Mouse (Mus musculus) cerebellum, adult (tissue): Measurements from ENCODE around the gene Gm44502.
A peak's percentile ranks its signal among the peaks of the same experiment; 100 is the strongest.
"Not testable (repeated sequence)": the region's sequence is repeated elsewhere in the genome, so short reads cannot be mapped to it uniquely, and the experiment has no call there.

Source experiments
- ATAC-seq: cut with Nextera tagmentation; 2 replicates; pipeline ENCODE4 v1.9.2; 2017; ENCODE audit warnings: mild to moderate bottlenecking, moderate library complexity, mixed read lengths; ENCODE audit not compliant: insufficient number of reproducible peaks, low FRiP score, low TSS enrichment

Gene Gm44502

DNA sequence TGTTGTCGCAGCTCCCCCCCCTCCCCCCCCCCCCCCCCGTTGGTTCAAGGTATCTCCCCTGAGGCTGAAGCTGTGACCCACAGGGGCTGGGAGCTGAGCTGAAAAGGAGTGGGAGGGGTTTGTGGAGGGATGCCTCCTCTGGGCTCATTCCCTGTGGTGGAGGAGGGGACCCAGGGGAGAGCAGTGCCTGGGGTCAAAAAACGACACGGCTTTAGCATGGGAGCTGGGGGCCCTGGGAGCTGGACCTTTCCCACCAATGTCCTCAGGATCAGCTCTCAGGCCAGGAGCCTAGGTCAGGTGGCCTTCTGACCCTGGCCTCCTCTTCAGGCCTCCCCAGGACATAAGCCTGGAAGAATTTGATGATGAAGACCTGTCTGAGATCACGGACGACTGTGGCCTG is 25.4 kb upstream of the Gm44502 start:
- ATAC-seq: no peak

GRCm38 (mm10) chr15:89453865-89454478 is 24.5 kb upstream of the Gm44502 start, which contains the start of gene Mapk8ip2:
Mapk8ip2 (plus strand) TSS chr15:89453913.
- peak; percentile 37; the same call in 1 of the 2 replicates for ATAC-seq

GRCm38 (mm10) chr15:89452906-89453864 is 23.7 kb upstream of the Gm44502 start:
- ATAC-seq: 0 out of 2 replicates have a peak, but pooled peaks have one; percentile 16

DNA sequence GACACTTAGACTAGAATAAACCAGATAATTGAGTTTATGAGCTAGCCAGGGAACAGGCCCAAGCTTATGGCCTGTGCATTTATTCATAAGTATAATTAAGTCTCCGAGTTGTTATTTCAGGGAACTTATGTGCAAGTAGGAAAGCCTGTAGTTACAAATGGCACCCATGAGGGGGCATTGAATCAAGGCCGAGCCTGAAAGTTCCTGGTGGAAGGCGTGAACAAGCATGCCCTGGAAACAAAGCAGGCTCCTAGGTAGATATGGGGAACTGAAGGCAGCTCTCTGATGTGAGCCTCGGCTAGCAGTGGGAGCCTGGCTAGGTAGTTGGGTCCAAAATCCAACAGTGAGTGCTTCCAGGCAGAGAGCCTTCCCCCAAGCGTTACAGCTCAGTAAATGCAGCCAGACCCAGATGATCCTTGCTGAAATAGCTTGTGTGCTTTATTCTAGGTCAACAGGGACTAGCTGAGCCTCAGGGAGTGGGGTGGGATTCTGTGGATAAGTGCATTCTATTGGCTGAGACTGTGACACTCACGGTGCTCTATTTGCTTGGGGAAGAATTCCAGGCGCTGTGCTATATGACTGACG is 13.1 kb upstream of the Gm44502 start:
- ATAC-seq: 0 out of 2 replicates have a peak, but pooled peaks have one; percentile 36

GRCm38 (mm10) chr15:89435878-89436277 is 6.4 kb upstream of the Gm44502 start:
- no peak for ATAC-seq

DNA sequence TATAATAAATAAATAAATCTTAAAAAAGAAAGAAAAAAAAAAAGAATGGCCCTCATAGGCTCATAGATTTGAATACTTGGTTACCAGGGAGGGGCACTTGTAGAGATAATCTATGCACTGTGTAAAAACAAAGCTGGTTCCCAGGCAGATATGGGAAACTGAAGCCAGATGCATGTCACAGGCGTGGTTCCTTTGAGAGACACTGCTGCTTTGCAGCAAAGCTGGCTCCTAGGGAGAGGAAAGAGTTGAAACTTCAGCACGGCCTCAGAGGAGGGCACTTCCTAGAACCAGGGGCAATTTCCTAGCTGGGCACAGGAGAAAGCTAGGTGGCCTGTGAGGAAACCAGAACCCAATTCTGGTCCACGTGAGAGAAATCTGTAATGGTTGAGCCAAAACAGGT is 4.6 kb upstream of the Gm44502 start:
- no peak for ATAC-seq

DNA sequence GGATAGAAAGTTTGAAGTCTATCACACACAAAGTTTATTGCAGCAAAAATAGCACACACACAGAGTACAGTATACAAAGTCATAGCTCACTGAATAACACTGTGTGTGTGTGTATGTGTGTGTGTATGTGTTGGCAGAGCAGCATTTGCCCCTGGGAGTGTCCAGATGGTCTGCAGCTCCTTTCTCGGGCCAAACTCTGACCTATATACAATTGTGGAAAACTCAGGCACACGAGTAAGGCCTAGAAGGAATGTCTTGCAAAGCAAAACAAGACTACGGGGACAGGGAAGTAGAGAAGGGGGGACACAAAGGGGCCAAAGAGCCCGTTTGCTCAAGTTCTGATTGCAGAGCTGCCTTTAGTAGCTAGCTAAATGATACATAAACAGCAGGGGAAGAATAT is 3.5 kb upstream of the Gm44502 start:
- ATAC-seq: no peak

DNA sequence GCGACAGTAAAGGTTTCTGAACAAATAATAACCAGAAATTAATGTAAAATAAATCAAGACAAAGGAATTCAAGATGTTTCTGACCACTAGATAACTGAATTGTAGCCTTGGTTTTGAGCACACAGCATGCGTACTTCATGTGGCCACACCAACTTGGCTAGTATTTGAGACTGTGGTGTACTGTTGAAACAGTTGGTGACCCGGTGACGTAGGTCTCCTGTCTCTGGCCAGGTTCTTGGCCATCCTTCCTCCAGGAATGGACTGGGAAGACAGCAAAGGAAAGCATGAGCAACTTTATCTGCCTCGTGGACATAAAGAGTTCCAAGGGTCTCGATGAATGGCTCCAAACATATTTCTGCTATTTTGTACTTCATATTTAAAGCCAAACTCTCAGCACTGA is 2.3 kb upstream of the Gm44502 start:
- ATAC-seq: no peak

- no peak for ATAC-seq
These were observed 1.8 kb upstream of the Gm44502 start for GRCm38 (mm10) chr15:89431271-89431670.

- not testable (repeated sequence) for ATAC-seq
These were observed 1.3 kb upstream of the Gm44502 start for GRCm38 (mm10) chr15:89430771-89431170.

GRCm38 (mm10) chr15:89430341-89430740 is 845 bp upstream of the Gm44502 start:
- no peak for ATAC-seq

GRCm38 (mm10) chr15:89428821-89429351 is 610 bp downstream of the Gm44502 start:
- ATAC-seq: no peak

- ATAC-seq: no peak
These were observed 1.2 kb downstream of the Gm44502 start for GRCm38 (mm10) chr15:89428136-89428790.

DNA sequence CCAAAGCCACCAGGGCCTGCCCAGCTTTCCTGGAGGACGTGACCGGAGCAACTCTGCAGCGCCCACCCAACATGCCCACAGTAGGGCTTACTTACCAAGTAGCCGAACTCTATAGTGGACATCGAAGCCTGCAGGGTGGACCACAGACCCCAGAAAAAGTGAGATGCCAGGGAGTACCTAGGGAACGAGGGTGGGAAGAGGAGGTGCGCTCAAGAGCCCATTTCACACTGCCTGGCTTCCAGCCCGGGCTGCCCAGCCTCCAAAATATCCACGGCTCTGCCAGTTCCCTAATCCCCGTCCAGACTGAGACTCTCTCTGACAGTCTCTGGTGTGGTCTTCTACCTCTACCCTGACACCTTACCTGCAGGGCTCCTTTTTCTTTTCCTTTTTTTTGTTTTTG is 2.8 kb downstream of the Gm44502 start:
- no peak for ATAC-seq

GRCm38 (mm10) chr15:89425711-89426121 is 3.8 kb downstream of the Gm44502 start, which contains the start of gene Cpt1b:
Cpt1b (minus strand) TSS chr15:89425863.
- ATAC-seq: no peak

- no peak for ATAC-seq
These were observed 4.9 kb downstream of the Gm44502 start for GRCm38 (mm10) chr15:89424621-89425020.

- ATAC-seq: no peak
These were observed 7.6 kb downstream of the Gm44502 start for GRCm38 (mm10) chr15:89421938-89422337.

GRCm38 (mm10) chr15:89415282-89415681 is 14.2 kb downstream of the Gm44502 start:
- ATAC-seq: no peak; the same call in 1 of the 2 replicates

- ATAC-seq: no peak
These were observed 19.4 kb downstream of the Gm44502 start, which contains the start of gene Syce3 for GRCm38 (mm10) chr15:89410118-89410517. Syce3 (minus strand) TSS chr15:89410503.

DNA sequence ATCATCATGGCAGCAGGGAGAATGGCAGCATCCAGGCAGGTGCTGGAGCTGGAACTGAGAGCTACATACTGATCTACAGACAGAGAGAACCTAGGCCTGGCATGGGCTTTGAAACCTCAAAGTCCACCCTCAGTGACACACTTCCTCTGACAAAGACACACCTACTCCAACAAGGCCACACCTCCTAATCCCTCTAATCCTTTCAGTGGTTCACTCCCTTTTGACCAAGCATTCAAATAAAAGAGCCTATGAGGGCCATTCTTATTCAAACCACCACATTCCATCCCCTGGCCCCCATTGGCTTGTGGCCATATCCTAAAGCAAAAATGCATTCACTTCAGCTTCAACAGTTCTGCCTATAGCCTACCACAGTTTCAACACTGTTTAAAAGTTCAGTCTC is 22.8 kb downstream of the Gm44502 start:
- no peak for ATAC-seq
